Mouse (Mus musculus) Patski (cell line): ENCODE data around the gene Ehbp1. TPM values are rescaled to one million over a fixed set of nuclear protein-coding genes. Genes with fewer than 3 reads are reported as not detected.

Experiments used
- ATAC-seq: fragments of 100-300 bp; one replicate; pipeline ENCODE4 v1.8.0; 2021
- CTCF ChIA-PET: fragments of 350-600 bp; sonication (Branson Sonifier 250); formaldehyde crosslinking; loops from one replicate; lab custom pipeline; 2022; ENCODE audit warnings: inconsistent platforms; lab: Charles Lee
- POLR2A ChIA-PET: fragments of 350-600 bp; sonication (Branson Sonifier 250); formaldehyde crosslinking; loops from one replicate; lab custom pipeline; 2022; ENCODE audit warnings: antibody characterized with exemption, inconsistent platforms; lab: Charles Lee
- DNase-seq: peaks from one replicate; pipeline ENCODE4 v3.0.0-alpha.2; 2011; ENCODE audit warnings: low read depth, low spot score
- H3K27me3 ChIP-seq: fragments of 371-371 bp; one replicate; pipeline ENCODE4 v1.5.1; 2021
- CTCF ChIP-seq: fragments of 100-300 bp; IDR thresholded peaks from one replicate; pipeline ENCODE4 v1.5.1; 2021
- in situ Hi-C: fragments of 300-500 bp; cut with MboI; formaldehyde crosslinking; loops from 3 replicates; pipeline ENCODE4 v1.11.1; 2018; ENCODE audit warnings: low pct_unique_long_range_greater_than_20kb, mixed read lengths
- polyA plus RNA-seq: library from polyadenylated mRNA; unstranded; gene quantifications from one replicate; pipeline ENCODE4 v1.2.3, GENCODE M21; 2021

The Ehbp1 gene
- polyA plus RNA-seq: 13.5 TPM

- CTCF ChIA-PET: interaction anchor here (0.7 to 1.0 kb wide), 2 partner anchors 11 to 15 kb away, joined by 3 to 5 read pairs; no protein-coding TSS in a partner anchor
- POLR2A ChIA-PET: no interaction called here
- ATAC-seq (no peak), DNase-seq (no peak)
- in situ Hi-C loops: no loop called here
- TF ChIP-seq CTCF: no peak
- H3K27me3 ChIP-seq: no peaks in the 10 kb centered on the region
Observed at GRCm38 (mm10) chr11:22342242-22343207, at the start of gene Ehbp1. TSS of gene Ehbp1 (minus strand) at chr11:22342292.

GRCm38 (mm10) chr11:22387472-22388098, 45.5 kb upstream of the Ehbp1 start:
- H3K27me3 ChIP-seq: no peaks in the 10 kb centered on the region
- TF ChIP-seq CTCF: no peak
- ATAC-seq: no peak
- ChIA-PET CTCF (no interaction called here), POLR2A (no interaction called here)
- in situ Hi-C loops: no loop called here
- no peak for DNase-seq

- ChIA-PET POLR2A (no interaction called here), CTCF (interaction anchor here (1.6 kb wide), 1 partner anchor 29 kb away, joined by 4 read pairs; no protein-coding TSS in a partner anchor)
- no peak for DNase-seq
- in situ Hi-C loops: no loop called here
- peak; percentile 44 for ATAC-seq
- no peak for TF ChIP-seq CTCF
- no peaks in the 10 kb centered on the region for H3K27me3 ChIP-seq
Observed at GRCm38 (mm10) chr11:22383532-22383931, 41.4 kb upstream of the Ehbp1 start.

- ChIA-PET CTCF (no interaction called here), POLR2A (interaction anchor here (0.7 kb wide), 1 partner anchor 45 kb away, joined by 3 read pairs; no protein-coding TSS in a partner anchor)
- no peak for TF ChIP-seq CTCF
- DNase-seq (no peak), ATAC-seq (no peak)
- no peaks in the 10 kb centered on the region for H3K27me3 ChIP-seq
- in situ Hi-C loops: no loop called here
Observed at GRCm38 (mm10) chr11:22374811-22375210, 32.7 kb upstream of the Ehbp1 start.

- no peak for DNase-seq
- TF ChIP-seq CTCF: no peak
- POLR2A ChIA-PET: no interaction called here
- in situ Hi-C loops: no loop called here
- CTCF ChIA-PET: no interaction called here
- no peak for ATAC-seq
- no peaks in the 10 kb centered on the region for H3K27me3 ChIP-seq
Observed at GRCm38 (mm10) chr11:22373290-22373674, 31.2 kb upstream of the Ehbp1 start.

GRCm38 (mm10) chr11:22372609-22373289, 30.7 kb upstream of the Ehbp1 start:
- no peaks in the 10 kb centered on the region for H3K27me3 ChIP-seq
- ATAC-seq: no peak
- TF ChIP-seq CTCF: no peak
- CTCF ChIA-PET: no interaction called here
- no peak for DNase-seq
- POLR2A ChIA-PET: no interaction called here
- in situ Hi-C loops: no loop called here

- ChIA-PET CTCF (interaction anchor here (1.2 kb wide), 1 partner anchor 23 kb away, joined by 3 read pairs; no protein-coding TSS in a partner anchor), POLR2A (no interaction called here)
- DNase-seq (no peak), ATAC-seq (no peak)
- TF ChIP-seq CTCF: no peak
- in situ Hi-C loops: no loop called here
- no peaks in the 10 kb centered on the region for H3K27me3 ChIP-seq
Observed at GRCm38 (mm10) chr11:22369841-22370240, 27.7 kb upstream of the Ehbp1 start.

GRCm38 (mm10) chr11:22368621-22369020, 26.5 kb upstream of the Ehbp1 start:
- no peak for ATAC-seq
- no peak for TF ChIP-seq CTCF
- no peaks in the 10 kb centered on the region for H3K27me3 ChIP-seq
- ChIA-PET POLR2A (no interaction called here), CTCF (interaction anchor here (1.2 kb wide), 1 partner anchor 22 kb away, joined by 3 read pairs; no protein-coding TSS in a partner anchor)
- in situ Hi-C loops: no loop called here
- DNase-seq: no peak

GRCm38 (mm10) chr11:22366486-22366885, 24.4 kb upstream of the Ehbp1 start:
- CTCF ChIA-PET: interaction anchor here (1.4 kb wide), 1 partner anchor 15 kb away, joined by 3 read pairs; no protein-coding TSS in a partner anchor
- TF ChIP-seq CTCF: no peak
- POLR2A ChIA-PET: interaction anchor here (1.5 kb wide), 1 partner anchor 12 kb away, joined by 3 read pairs; no protein-coding TSS in a partner anchor
- ATAC-seq (no peak), DNase-seq (no peak)
- no peaks in the 10 kb centered on the region for H3K27me3 ChIP-seq
- in situ Hi-C loops: no loop called here

GRCm38 (mm10) chr11:22353962-22354621, 12.0 kb upstream of the Ehbp1 start:
- ChIA-PET CTCF (interaction anchor here (1.9 kb wide), 1 partner anchor 29 kb away, joined by 4 read pairs; no protein-coding TSS in a partner anchor), POLR2A (interaction anchor here (0.8 kb wide), 1 partner anchor 12 kb away, joined by 3 read pairs; no protein-coding TSS in a partner anchor)
- no peaks in the 10 kb centered on the region for H3K27me3 ChIP-seq
- in situ Hi-C loops: no loop called here
- no peak for ATAC-seq
- DNase-seq: no peak
- no peak for TF ChIP-seq CTCF
